Comparison of ENCODE assay signal across 19 mouse cellular contexts in genomic region chr1:54759841-54760240, GRCm38 (mm10).
"Had no signal": no experiment of that assay in that cellular context is flagged by ENCODE, and none has a peak within 500 bp of the region (broad histone marks: within the 10 kb centered on the region; RNA-seq: fewer than 3 reads in every experiment).

No protein-coding gene starts in this region.

- H3K4me3 ChIP-seq: lung, embryonic 15.5 days; megakaryocyte, embryonic 14.5 days; midbrain, embryonic 13.5 days; midbrain, embryonic 15.5 days; neural tube, embryonic 12.5 days had no signal

- H3K4me1 ChIP-seq: lung, embryonic 15.5 days; midbrain, embryonic 13.5 days; midbrain, embryonic 15.5 days; neural tube, embryonic 12.5 days had no signal

- H3K9ac ChIP-seq: lung, embryonic 15.5 days; midbrain, embryonic 13.5 days; midbrain, embryonic 15.5 days; neural tube, embryonic 12.5 days had no signal

- DNase-seq: lung, adult 2 months; lung, postnatal 14 days; lung, postnatal 36 days; retina, postnatal 1 day; right cerebral cortex, adult 18-20 months; right cerebral cortex, postnatal 25 days; right cerebral cortex, postnatal 4 days; spleen, adult 18-20 months; thymus, adult 18-20 months; thymus, postnatal 14 days; thymus, postnatal 36 days had no signal

- H3K27me3 ChIP-seq: lung, embryonic 15.5 days; megakaryocyte, embryonic 14.5 days; midbrain, embryonic 13.5 days; midbrain, embryonic 15.5 days; neural tube, embryonic 12.5 days had no signal

- H3K27ac ChIP-seq: lung, embryonic 15.5 days; macrophage; midbrain, embryonic 13.5 days; midbrain, embryonic 15.5 days; neural tube, embryonic 12.5 days had no signal

- H3K36me3 ChIP-seq: lung, embryonic 15.5 days; midbrain, embryonic 13.5 days; midbrain, embryonic 15.5 days; neural tube, embryonic 12.5 days had no signal

- ATAC-seq: lung, postnatal 0 days; midbrain, embryonic 13.5 days; midbrain, embryonic 15.5 days had no signal

- H3K9me3 ChIP-seq: lung, embryonic 15.5 days; megakaryocyte, embryonic 14.5 days; midbrain, embryonic 13.5 days; midbrain, embryonic 15.5 days; neural tube, embryonic 12.5 days had no signal

- H3K4me2 ChIP-seq: lung, embryonic 15.5 days; midbrain, embryonic 11.5 days; midbrain, embryonic 13.5 days; midbrain, embryonic 15.5 days; neural tube, embryonic 12.5 days had no signal
